Comparison of ENCODE assay signal across 12 mouse cellular contexts in genomic region chr13:97244712-97245105, GRCm38 (mm10). TPM values are rescaled to one million over a fixed set of nuclear protein-coding genes. Genes with fewer than 3 reads are reported as not detected.
DNase-seq lines count a peak whose midpoint lies in the region; ATAC-seq and TF ChIP-seq lines count a peak whose summit lies in the region.
"Had no signal": no experiment of that assay in that cellular context is flagged by ENCODE, and none has a peak within 500 bp of the region (broad histone marks: within the 10 kb centered on the region; RNA-seq: fewer than 3 reads in every experiment).

No protein-coding gene starts in this region.

- peak overlapping the region; percentile 35 for H3K9ac ChIP-seq in kidney, embryonic 16.5 days (replicated peaks; ENCODE audit: low read length)
- no peak overlapping the region for H3K9ac ChIP-seq in embryonic facial prominence, embryonic 13.5 days
- peak overlapping the region; percentile 97 for H3K9ac ChIP-seq in hindbrain, embryonic 13.5 days
- peak overlapping the region; percentile 95; the same call in 1 of the 2 replicates for H3K9ac ChIP-seq in neural tube, embryonic 12.5 days
- H3K9ac ChIP-seq: liver, embryonic 14.5 days had no signal

- 40% methylated on average over 11 of the region's 11 CpGs for WGBS in kidney, embryonic 16.5 days
- 67% methylated on average over 11 of the region's 11 CpGs for WGBS in kidney, adult 2 months
- 71% methylated on average over 11 of the region's 11 CpGs for WGBS in embryonic facial prominence, embryonic 13.5 days
- WGBS in hindbrain, embryonic 13.5 days = 50% methylated on average over 11 of the region's 11 CpGs
- 45% methylated on average over 11 of the region's 11 CpGs for whole genome bisulfite sequencing in neural tube, embryonic 12.5 days

- H3K9me3 ChIP-seq in kidney, embryonic 16.5 days (ENCODE audit: low read length) = no peaks in the 10 kb centered on the region
- no peaks in the 10 kb centered on the region for H3K9me3 ChIP-seq in embryonic facial prominence, embryonic 13.5 days
- H3K9me3 ChIP-seq in hindbrain, embryonic 13.5 days = no peaks in the 10 kb centered on the region
- H3K9me3 ChIP-seq in neural tube, embryonic 12.5 days = no peaks in the 10 kb centered on the region

- peaks cover 75% of the 10 kb centered on the region for H3K4me1 ChIP-seq in kidney, embryonic 16.5 days (ENCODE audit: insufficient read depth, low read length)
- peaks cover 6% of the 10 kb centered on the region; the same call in 1 of the 2 replicates for H3K4me1 ChIP-seq in kidney, adult 2 months (ENCODE audit: control insufficient read depth, insufficient read depth, low read length)
- peaks cover 74% of the 10 kb centered on the region for H3K4me1 ChIP-seq in embryonic facial prominence, embryonic 13.5 days
- peaks cover 83% of the 10 kb centered on the region for H3K4me1 ChIP-seq in hindbrain, embryonic 13.5 days (replicated peaks)
- H3K4me1 ChIP-seq in neural tube, embryonic 12.5 days = peaks cover 74% of the 10 kb centered on the region

- no peak for DNase-seq in kidney, adult 2 months
- DNase-seq in kidney, postnatal 4 days = no peak
- DNase-seq in adrenal gland, postnatal 14 days = no peak
- DNase-seq: embryo, embryonic 11 days; thymus, adult 18-20 months had no signal

- no peak for ATAC-seq in kidney, embryonic 16.5 days (ENCODE audit: low FRiP score, low TSS enrichment)
- no peak for ATAC-seq in embryonic facial prominence, embryonic 13.5 days (ENCODE audit: insufficient number of reproducible peaks, insufficient read depth, low FRiP score, low TSS enrichment, low read depth)
- no peak for ATAC-seq in hindbrain, embryonic 13.5 days (ENCODE audit: low FRiP score)
- ATAC-seq in neural tube, embryonic 12.5 days (ENCODE audit: low FRiP score, low read depth) = no peak
- ATAC-seq in megakaryocyte-erythroid progenitor cell, adult 5-6 weeks (replicated peaks; ENCODE audit: low FRiP score, low TSS enrichment, poor library complexity, severe bottlenecking) = no peak

- peak overlapping the region; percentile 77 for H3K4me2 ChIP-seq in kidney, embryonic 16.5 days (replicated peaks; ENCODE audit: low read depth, low read length)
- H3K4me2 ChIP-seq in embryonic facial prominence, embryonic 13.5 days = peak overlapping the region; percentile 91
- peak overlapping the region; percentile 83 for H3K4me2 ChIP-seq in hindbrain, embryonic 13.5 days
- peak overlapping the region; percentile 85 for H3K4me2 ChIP-seq in neural tube, embryonic 12.5 days (replicated peaks)

- H3K27ac ChIP-seq in kidney, embryonic 16.5 days (ENCODE audit: low read length) = no peak overlapping the region
- no peak overlapping the region for H3K27ac ChIP-seq in kidney, adult 2 months (ENCODE audit: insufficient read depth, low read depth, low read length)
- no peak overlapping the region for H3K27ac ChIP-seq in embryonic facial prominence, embryonic 13.5 days
- peak overlapping the region; percentile 98 for H3K27ac ChIP-seq in hindbrain, embryonic 13.5 days
- H3K27ac ChIP-seq in neural tube, embryonic 12.5 days = no peak overlapping the region
- H3K27ac ChIP-seq: liver, embryonic 14.5 days had no signal

- no peaks in the 10 kb centered on the region for H3K27me3 ChIP-seq in kidney, embryonic 16.5 days (ENCODE audit: insufficient read depth, low read length)
- no peaks in the 10 kb centered on the region for H3K27me3 ChIP-seq in kidney, adult 2 months (replicated peaks; ENCODE audit: control insufficient read depth, insufficient read depth, low read length)
- no peaks in the 10 kb centered on the region for H3K27me3 ChIP-seq in embryonic facial prominence, embryonic 13.5 days
- no peaks in the 10 kb centered on the region for H3K27me3 ChIP-seq in hindbrain, embryonic 13.5 days
- no peaks in the 10 kb centered on the region for H3K27me3 ChIP-seq in neural tube, embryonic 12.5 days (replicated peaks)

- H3K36me3 ChIP-seq in kidney, embryonic 16.5 days (ENCODE audit: insufficient read depth, low read length) = peaks cover 47% of the 10 kb centered on the region
- H3K36me3 ChIP-seq in kidney, adult 2 months (ENCODE audit: control insufficient read depth, insufficient read depth, low read length) = no peaks in the 10 kb centered on the region; the same call in 1 of the 2 replicates
- peaks cover 45% of the 10 kb centered on the region for H3K36me3 ChIP-seq in embryonic facial prominence, embryonic 13.5 days
- H3K36me3 ChIP-seq in hindbrain, embryonic 13.5 days = peaks cover 43% of the 10 kb centered on the region
- peaks cover 45% of the 10 kb centered on the region for H3K36me3 ChIP-seq in neural tube, embryonic 12.5 days
- H3K36me3 ChIP-seq: G1E had no signal

- TF ChIP-seq CTCF in kidney, adult 2 months (conservative IDR thresholded peaks at IDR 0.05; ENCODE audit: insufficient read depth, insufficient read length, low read depth, low read length) = no peak

- peak overlapping the region; percentile 93 for H3K4me3 ChIP-seq in kidney, embryonic 16.5 days (ENCODE audit: low read length)
- H3K4me3 ChIP-seq in kidney, adult 2 months (ENCODE audit: insufficient read depth, low read depth, low read length) = no peak overlapping the region
- peak overlapping the region; percentile 90; the same call in 1 of the 2 replicates for H3K4me3 ChIP-seq in embryonic facial prominence, embryonic 13.5 days
- H3K4me3 ChIP-seq in hindbrain, embryonic 13.5 days = peak overlapping the region; percentile 96
- H3K4me3 ChIP-seq in neural tube, embryonic 12.5 days = peak overlapping the region; percentile 94

- no peak for TF ChIP-seq POLR2A in kidney, adult 2 months (IDR thresholded peaks at IDR 0.05; ENCODE audit: low read depth, low read length)

RNA-seq across cellular contexts. Expression of gene Enc1, which starts 3.8 kb away (rescaled TPM):
- polyA plus RNA-seq in kidney, embryonic 16.5 days (2015; fragmentation: Nextera tagmentation; extraction: Ambion mirVana) = 13.7 and 14.3 TPM in 2 replicates
- 2.7 and 3.6 TPM in 2 replicates for polyA plus RNA-seq in kidney, adult 2 months (2012; rRNA removed)
- 7.0 and 9.4 TPM in 2 replicates for polyA plus RNA-seq in embryonic facial prominence, embryonic 13.5 days (2015; fragmentation: Nextera tagmentation; extraction: Ambion mirVana)
- polyA plus RNA-seq in hindbrain, embryonic 13.5 days (2015; fragmentation: Nextera tagmentation; extraction: Ambion mirVana) = 59.2 and 62.1 TPM in 2 replicates
- polyA plus RNA-seq in neural tube, embryonic 12.5 days (2016; fragmentation: Nextera tagmentation; extraction: Ambion mirVana) = 28.8 and 35.3 TPM in 2 replicates
- total RNA-seq in megakaryocyte-erythroid progenitor cell, adult 5-6 weeks (2014; fragmentation: Nextera tagmentation) = 2.1 and 3.9 TPM in 2 replicates
- 3.9 and 4.6 TPM in 2 replicates for total RNA-seq in megakaryocyte-erythroid progenitor cell, adult 5-6 weeks (2017)
- 15.0 and 19.0 TPM in 2 replicates for total RNA-seq in adrenal gland, postnatal 14 days (2021)

RNA-seq across cellular contexts. Expression of gene Hexb, which starts 46.6 kb away (rescaled TPM):
- polyA plus RNA-seq in kidney, embryonic 16.5 days (2015; fragmentation: Nextera tagmentation; extraction: Ambion mirVana) = 40.3 and 44.6 TPM in 2 replicates
- polyA plus RNA-seq in kidney, adult 2 months (2012; rRNA removed) = 149 and 205 TPM in 2 replicates
- polyA plus RNA-seq in embryonic facial prominence, embryonic 13.5 days (2015; fragmentation: Nextera tagmentation; extraction: Ambion mirVana) = 26.8 and 33.4 TPM in 2 replicates
- polyA plus RNA-seq in hindbrain, embryonic 13.5 days (2015; fragmentation: Nextera tagmentation; extraction: Ambion mirVana) = 37.3 and 40.1 TPM in 2 replicates
- 29.2 and 30.1 TPM in 2 replicates for polyA plus RNA-seq in neural tube, embryonic 12.5 days (2016; fragmentation: Nextera tagmentation; extraction: Ambion mirVana)
- 4.1 and 10.7 TPM in 2 replicates for total RNA-seq in megakaryocyte-erythroid progenitor cell, adult 5-6 weeks (2014; fragmentation: Nextera tagmentation)
- total RNA-seq in megakaryocyte-erythroid progenitor cell, adult 5-6 weeks (2017) = 6.2 and 9.4 TPM in 2 replicates
- total RNA-seq in adrenal gland, postnatal 14 days (2021) = 24.6 and 25.6 TPM in 2 replicates
